Mouse (Mus musculus): ENCODE results near the gene Frat1.

DNA sequence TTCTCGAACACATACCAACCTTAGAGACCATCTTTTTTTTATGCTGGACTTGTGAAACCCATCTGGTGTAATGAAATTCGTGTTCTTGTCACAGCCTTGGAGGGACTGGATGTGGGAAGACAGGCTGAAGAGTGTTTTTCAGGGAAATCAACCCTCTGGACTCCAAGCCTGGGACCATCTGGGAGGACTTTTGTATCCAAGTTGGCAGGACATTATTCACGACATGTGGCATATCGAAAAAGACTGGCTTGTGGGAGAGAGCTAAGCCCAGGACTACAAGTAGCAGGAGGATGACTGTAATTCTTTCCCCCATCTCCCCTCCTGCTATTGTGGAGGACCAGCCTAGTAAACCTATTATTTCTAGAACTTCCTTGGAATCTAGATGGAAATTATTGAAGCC lies 12.4 kb downstream of the Frat1 start:
- TF ChIP-seq CTCF (IDR thresholded peaks at IDR 0.05) = no peak
- no peak for TF ChIP-seq EP300 (IDR thresholded peaks at IDR 0.05; ENCODE audit: insufficient read depth, low read depth, low read length)
- no peak for TF ChIP-seq POLR2A (IDR thresholded peaks at IDR 0.05; ENCODE audit: insufficient read depth, low read depth, low read length)

All from heart, adult 2 months (tissue).